Mouse (Mus musculus): ENCODE measurements around the gene Ust.
A peak's percentile ranks its signal among the peaks of the same experiment; 100 is the strongest.

Ust gene

GRCm38 (mm10) chr10:8330958-8331357 lies 187.7 kb downstream of the Ust start:
- no peak for DNase-seq (ENCODE audit: low read depth, low spot score)

GRCm38 (mm10) chr10:8330006-8330405 lies 188.6 kb downstream of the Ust start:
- peak; percentile 40 for DNase-seq (ENCODE audit: low read depth, low spot score)

GRCm38 (mm10) chr10:8323304-8323765 lies 195.3 kb downstream of the Ust start:
- peak; percentile 77 for DNase-seq (ENCODE audit: low read depth, low spot score)

- DNase-seq (ENCODE audit: low read depth, low spot score): no peak
Observed at GRCm38 (mm10) chr10:8320771-8321170, 197.9 kb downstream of the Ust start.

- no peak for DNase-seq (ENCODE audit: low read depth, low spot score)
Observed at GRCm38 (mm10) chr10:8309435-8309834, 209.2 kb downstream of the Ust start.

GRCm38 (mm10) chr10:8304211-8304610 lies 214.4 kb downstream of the Ust start:
- DNase-seq (ENCODE audit: low read depth, low spot score): peak; percentile 32

GRCm38 (mm10) chr10:8299166-8299565 lies 219.5 kb downstream of the Ust start:
- peak; percentile 88 for DNase-seq (ENCODE audit: low read depth, low spot score)

GRCm38 (mm10) chr10:8297214-8297613 lies 221.4 kb downstream of the Ust start:
- DNase-seq (ENCODE audit: low read depth, low spot score): peak; percentile 28

- no peak for DNase-seq (ENCODE audit: low read depth, low spot score)
Observed at GRCm38 (mm10) chr10:8290661-8291060, 228.0 kb downstream of the Ust start.

- peak; percentile 84 for DNase-seq (ENCODE audit: low read depth, low spot score)
Observed at GRCm38 (mm10) chr10:8287350-8287791, 231.3 kb downstream of the Ust start.

GRCm38 (mm10) chr10:8283991-8284390 lies 234.6 kb downstream of the Ust start:
- peak; percentile 75 for DNase-seq (ENCODE audit: low read depth, low spot score)

- DNase-seq (ENCODE audit: low read depth, low spot score): no peak
Observed at GRCm38 (mm10) chr10:8277094-8277493, 241.5 kb downstream of the Ust start.

GRCm38 (mm10) chr10:8269681-8270080 lies 248.9 kb downstream of the Ust start:
- DNase-seq (ENCODE audit: low read depth, low spot score): peak; percentile 53

- no peak for DNase-seq (ENCODE audit: low read depth, low spot score)
Observed at GRCm38 (mm10) chr10:8259716-8260115, 258.9 kb downstream of the Ust start.

- no peak for DNase-seq (ENCODE audit: low read depth, low spot score)
Observed at GRCm38 (mm10) chr10:8250005-8250404, 268.6 kb downstream of the Ust start.

- peak; percentile 81 for DNase-seq (ENCODE audit: low read depth, low spot score)
Observed at GRCm38 (mm10) chr10:8242336-8242735, 276.3 kb downstream of the Ust start.

- no peak for DNase-seq (ENCODE audit: low read depth, low spot score)
Observed at GRCm38 (mm10) chr10:8240703-8241102, 277.9 kb downstream of the Ust start.

GRCm38 (mm10) chr10:8240242-8240641 lies 278.4 kb downstream of the Ust start:
- peak; percentile 89 for DNase-seq (ENCODE audit: low read depth, low spot score)

- peak; percentile 90 for DNase-seq (ENCODE audit: low read depth, low spot score)
Observed at GRCm38 (mm10) chr10:8236780-8237571, 281.6 kb downstream of the Ust start.

GRCm38 (mm10) chr10:8233148-8233901 lies 285.3 kb downstream of the Ust start:
- DNase-seq (ENCODE audit: low read depth, low spot score): peak; percentile 61

- no peak for DNase-seq (ENCODE audit: low read depth, low spot score)
Observed at GRCm38 (mm10) chr10:8232535-8232934, 286.1 kb downstream of the Ust start.

GRCm38 (mm10) chr10:8228375-8228743 lies 290.3 kb downstream of the Ust start:
- no peak for DNase-seq (ENCODE audit: low read depth, low spot score)

All from brain, adult 2 months (tissue).